Mouse (Mus musculus) hindbrain, embryonic 16.5 days (tissue): ENCODE results near the gene Fut1. TPM values are rescaled to one million over a fixed set of nuclear protein-coding genes. Genes with fewer than 3 reads are reported as not detected.
"Not testable (repeated sequence)": the region's sequence is repeated elsewhere in the genome, so short reads cannot be mapped to it uniquely, and the experiment has no call there.

Experiments
- ATAC-seq: fragments of 200-750 bp; cut with Nextera tagmentation; 2 replicates; pipeline ENCODE4 v1.8.0; 2017; ENCODE audit warnings: moderate TSS enrichment, moderate library complexity
- H3K27ac ChIP-seq: fragments of 300-500 bp; sonication (generic); 2 replicates; pipeline ENCODE4 v1.5.1; 2014; ENCODE audit warnings: low read depth, mild to moderate bottlenecking, control low read depth, low read length, moderate library complexity
- H3K27me3 ChIP-seq: fragments of 300-500 bp; sonication (generic); replicated peaks from 2 replicates; pipeline ENCODE4 v1.6.1; 2014; ENCODE audit warnings: low read length; ENCODE audit not compliant: control insufficient read depth, insufficient read depth
- H3K36me3 ChIP-seq: fragments of 300-500 bp; sonication (generic); 2 replicates; pipeline ENCODE4 v1.6.1; 2014; ENCODE audit warnings: mild to moderate bottlenecking, low read length, moderate library complexity, mixed read lengths; ENCODE audit not compliant: control insufficient read depth, insufficient read depth
- H3K4me1 ChIP-seq: fragments of 300-500 bp; sonication (generic); 2 replicates; pipeline ENCODE4 v1.6.1; 2014; ENCODE audit warnings: low read depth, low read length; ENCODE audit not compliant: control insufficient read depth, insufficient read depth
- H3K4me2 ChIP-seq: fragments of 300-500 bp; sonication (generic); 2 replicates; pipeline ENCODE4 v1.6.1; 2014; ENCODE audit warnings: mild to moderate bottlenecking, low read length, control low read depth, moderate library complexity
- H3K4me3 ChIP-seq: fragments of 300-500 bp; sonication (generic); 2 replicates; pipeline ENCODE4 v1.5.1; 2014; ENCODE audit warnings: mild to moderate bottlenecking, low read length, control low read depth, moderate library complexity
- H3K9ac ChIP-seq: fragments of 300-500 bp; sonication (generic); 2 replicates; pipeline ENCODE4 v1.6.1; 2014; ENCODE audit warnings: low read depth, mild to moderate bottlenecking, control low read depth, low read length, moderate library complexity
- H3K9me3 ChIP-seq: fragments of 300-500 bp; sonication (generic); 2 replicates; pipeline ENCODE4 v1.6.1; 2014; ENCODE audit warnings: mild to moderate bottlenecking, low read length, moderate library complexity; ENCODE audit not compliant: control insufficient read depth
- WGBS: fragments of 180-500 bp; shearing (Covaris S2); extraction: QIAGEN DNeasy Blood & Tissue Kit; methylation state at CpG from one replicate; pipeline ENCODE4 v1.1.7; 2014; 5-methylcytosine and 5-hydroxymethylcytosine counted together
- polyA plus RNA-seq: library from polyadenylated mRNA; unstranded; fragments of >200 nt; fragmentation: Nextera tagmentation; extraction: Ambion mirVana; gene quantifications from 2 replicates; pipeline ENCODE4 v1.2.1, GENCODE M21; 2015

Fut1 gene
- polyA plus RNA-seq, 1 experiment from 2014 or later = not detected

- peak; percentile 94 for ATAC-seq
- H3K4me1 ChIP-seq = peaks cover 13% of the 10 kb centered on the region
- peak overlapping the region; percentile 77 for H3K4me2 ChIP-seq
- H3K9me3 ChIP-seq = no peaks in the 10 kb centered on the region
- peak overlapping the region; percentile 74 for H3K9ac ChIP-seq
- H3K27me3 ChIP-seq = no peaks in the 10 kb centered on the region
- WGBS = 2% methylated on average over 28 of the region's 28 CpGs
- H3K4me3 ChIP-seq = peak overlapping the region; percentile 43
- H3K36me3 ChIP-seq = no peaks in the 10 kb centered on the region
- H3K27ac ChIP-seq = peak overlapping the region; percentile 80
These were observed 26.5 kb downstream of the Fut1 start for GRCm38 (mm10) chr7:45643441-45644178.

GRCm38 (mm10) chr7:45644183-45644582, 27.1 kb downstream of the Fut1 start:
- Histone ChIP-seq H3K27ac (peak overlapping the region; percentile 80), H3K9me3 (no peaks in the 10 kb centered on the region), H3K9ac (peak overlapping the region; percentile 49), H3K4me3 (peak overlapping the region; percentile 37), H3K36me3 (no peaks in the 10 kb centered on the region), H3K4me1 (peaks cover 13% of the 10 kb centered on the region), H3K27me3 (no peaks in the 10 kb centered on the region), H3K4me2 (peak overlapping the region; percentile 77)
- ATAC-seq = peak; percentile 6
- WGBS = 2% methylated on average over 18 of the region's 18 CpGs

GRCm38 (mm10) chr7:45644872-45645590, 27.9 kb downstream of the Fut1 start:
- H3K27me3 ChIP-seq = no peaks in the 10 kb centered on the region
- peak overlapping the region; percentile 1; the same call in 1 of the 2 replicates for H3K9ac ChIP-seq
- H3K9me3 ChIP-seq = no peaks in the 10 kb centered on the region
- no peak for ATAC-seq
- no peaks in the 10 kb centered on the region for H3K36me3 ChIP-seq
- H3K27ac ChIP-seq = peak overlapping the region; percentile 80
- peak overlapping the region; percentile 77 for H3K4me2 ChIP-seq
- H3K4me1 ChIP-seq = peaks cover 13% of the 10 kb centered on the region
- WGBS = 68% methylated on average over 6 of the region's 6 CpGs
- H3K4me3 ChIP-seq = peak overlapping the region; percentile 37

DNA sequence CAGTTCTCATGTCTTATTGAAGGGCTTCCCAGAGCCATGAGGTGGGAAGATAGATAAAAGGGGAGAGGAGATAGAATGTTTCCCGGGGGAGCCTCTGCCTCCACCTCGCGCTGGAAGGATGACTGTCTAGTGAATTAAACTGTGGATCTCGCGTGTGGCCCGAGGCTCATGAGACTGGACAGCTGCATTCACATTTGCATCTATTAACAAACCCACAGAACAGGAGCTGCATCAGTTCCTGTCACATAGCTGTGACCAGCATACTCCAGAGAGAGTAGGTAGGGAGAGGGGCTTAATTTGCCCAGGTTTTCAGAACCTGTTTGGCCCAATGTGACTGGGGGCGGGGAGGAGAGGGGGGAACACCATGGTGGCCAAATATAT, 28.5 kb downstream of the Fut1 start:
- H3K4me1 ChIP-seq = peaks cover 13% of the 10 kb centered on the region
- H3K36me3 ChIP-seq = no peaks in the 10 kb centered on the region
- no peak for ATAC-seq
- no peaks in the 10 kb centered on the region for H3K9me3 ChIP-seq
- H3K4me3 ChIP-seq = no peak overlapping the region
- no peaks in the 10 kb centered on the region for H3K27me3 ChIP-seq
- 60% methylated on average over 7 of the region's 7 CpGs for WGBS
- no peak overlapping the region for H3K9ac ChIP-seq
- no peak overlapping the region for H3K4me2 ChIP-seq
- no peak overlapping the region for H3K27ac ChIP-seq

GRCm38 (mm10) chr7:45646671-45647070, 29.6 kb downstream of the Fut1 start:
- no peaks in the 10 kb centered on the region for H3K36me3 ChIP-seq
- no peaks in the 10 kb centered on the region for H3K27me3 ChIP-seq
- H3K4me1 ChIP-seq = peaks cover 8% of the 10 kb centered on the region
- no peak overlapping the region for H3K27ac ChIP-seq
- H3K9ac ChIP-seq = no peak overlapping the region
- no peaks in the 10 kb centered on the region for H3K9me3 ChIP-seq
- no peak overlapping the region for H3K4me2 ChIP-seq
- H3K4me3 ChIP-seq = no peak overlapping the region
- no peak for ATAC-seq
- WGBS = 81% methylated on average over 4 of the region's 4 CpGs

GRCm38 (mm10) chr7:45649351-45649750, 32.3 kb downstream of the Fut1 start:
- Histone ChIP-seq H3K4me1 (no peaks in the 10 kb centered on the region; the same call in 1 of the 2 replicates), H3K4me2 (no peak overlapping the region), H3K9ac (no peak overlapping the region), H3K27me3 (no peaks in the 10 kb centered on the region), H3K4me3 (no peak overlapping the region), H3K27ac (no peak overlapping the region), H3K9me3 (no peaks in the 10 kb centered on the region), H3K36me3 (no peaks in the 10 kb centered on the region)
- ATAC-seq = no peak
- WGBS = 87% methylated on average over 8 of the region's 8 CpGs

GRCm38 (mm10) chr7:45650484-45650883, 33.4 kb downstream of the Fut1 start:
- H3K9ac ChIP-seq, H3K9me3 ChIP-seq: not testable (repeated sequence)

GRCm38 (mm10) chr7:45654424-45655047, 37.4 kb downstream of the Fut1 start:
- H3K36me3 ChIP-seq = no peaks in the 10 kb centered on the region
- H3K4me3 ChIP-seq = no peak overlapping the region
- H3K4me1 ChIP-seq = no peaks in the 10 kb centered on the region
- 26% methylated on average over 17 of the region's 17 CpGs for WGBS
- H3K27ac ChIP-seq = no peak overlapping the region
- ATAC-seq = peak; percentile 61
- no peaks in the 10 kb centered on the region for H3K9me3 ChIP-seq
- H3K9ac ChIP-seq = no peak overlapping the region
- H3K4me2 ChIP-seq = peak overlapping the region; percentile 29
- no peaks in the 10 kb centered on the region for H3K27me3 ChIP-seq

More at GRCm38 (mm10) chr7:45650484-45650883, 33.4 kb downstream of the Fut1 start:
- 95% methylated on average over 18 of the region's 20 CpGs for WGBS
- H3K27me3 ChIP-seq, H3K27ac ChIP-seq, H3K4me1 ChIP-seq, H3K4me2 ChIP-seq, H3K36me3 ChIP-seq, ATAC-seq, H3K4me3 ChIP-seq: not testable (repeated sequence)
